In genomic region chr6:143706451-143706850, GRCm38 (mm10) we compare ENCODE assay signal across 26 mouse cellular contexts.
"Had no signal": no experiment of that assay in that cellular context is flagged by ENCODE, and none has a peak within 500 bp of the region (broad histone marks: within the 10 kb centered on the region; RNA-seq: fewer than 3 reads in every experiment).

No protein-coding gene starts in this region.

- H3K9me3 ChIP-seq: heart, embryonic 13.5 days; heart, embryonic 15.5 days; hindbrain, embryonic 13.5 days; hindbrain, embryonic 15.5 days; kidney, embryonic 15.5 days; limb, embryonic 10.5 days; limb, embryonic 12.5 days had no signal

- H3K27ac ChIP-seq: gastrocnemius, adult 2 months; heart, embryonic 13.5 days; heart, embryonic 15.5 days; hindbrain, embryonic 13.5 days; hindbrain, embryonic 15.5 days; hindbrain, postnatal 0 days; kidney, embryonic 15.5 days; kidney, postnatal 0 days; limb, embryonic 10.5 days; limb, embryonic 12.5 days had no signal

- DNase-seq: gastrocnemius, adult 2 months; gastrocnemius, postnatal 10 days; gastrocnemius, postnatal 25 days; heart, adult 18-20 months; heart, postnatal 14 days; heart, postnatal 36 days; kidney, adult 11 months; kidney, adult 2 months; kidney, adult 9 months; kidney, postnatal 14 days; kidney, postnatal 36 days; layer of hippocampus, adult 9-11 months; layer of hippocampus, postnatal 36 days; liver had no signal

- H3K36me3 ChIP-seq: heart, embryonic 13.5 days; heart, embryonic 15.5 days; hindbrain, embryonic 13.5 days; hindbrain, embryonic 15.5 days; kidney, embryonic 15.5 days; limb, embryonic 10.5 days; limb, embryonic 12.5 days had no signal

- H3K9ac ChIP-seq: heart, embryonic 13.5 days; heart, embryonic 15.5 days; hindbrain, embryonic 13.5 days; hindbrain, embryonic 15.5 days; kidney, embryonic 15.5 days; limb, embryonic 12.5 days had no signal

- H3K27me3 ChIP-seq: heart, embryonic 13.5 days; heart, embryonic 15.5 days; hindbrain, embryonic 13.5 days; hindbrain, embryonic 15.5 days; kidney, embryonic 15.5 days; limb, embryonic 12.5 days had no signal

- H3K4me1 ChIP-seq: heart, embryonic 13.5 days; heart, embryonic 15.5 days; hindbrain, embryonic 13.5 days; hindbrain, embryonic 15.5 days; kidney, embryonic 15.5 days had no signal

- H3K4me3 ChIP-seq: gastrocnemius, adult 2 months; heart, embryonic 13.5 days; heart, embryonic 15.5 days; hindbrain, embryonic 13.5 days; hindbrain, embryonic 15.5 days; kidney, embryonic 15.5 days; limb, embryonic 10.5 days; limb, embryonic 12.5 days had no signal

- ATAC-seq: hindbrain, postnatal 0 days; intestine, embryonic 16.5 days had no signal

- H3K4me2 ChIP-seq: heart, embryonic 11.5 days; heart, embryonic 13.5 days; heart, embryonic 15.5 days; hindbrain, embryonic 13.5 days; hindbrain, embryonic 15.5 days; kidney, embryonic 15.5 days; limb, embryonic 12.5 days; liver, embryonic 11.5 days had no signal
